Mouse (Mus musculus): ENCODE data around the gene Psmc1. TPM values are rescaled to one million over a fixed set of nuclear protein-coding genes. Genes with fewer than 3 reads are reported as not detected.

Gene Psmc1
- polyA plus RNA-seq, 1 experiment, result 2.7 TPM

DNA sequence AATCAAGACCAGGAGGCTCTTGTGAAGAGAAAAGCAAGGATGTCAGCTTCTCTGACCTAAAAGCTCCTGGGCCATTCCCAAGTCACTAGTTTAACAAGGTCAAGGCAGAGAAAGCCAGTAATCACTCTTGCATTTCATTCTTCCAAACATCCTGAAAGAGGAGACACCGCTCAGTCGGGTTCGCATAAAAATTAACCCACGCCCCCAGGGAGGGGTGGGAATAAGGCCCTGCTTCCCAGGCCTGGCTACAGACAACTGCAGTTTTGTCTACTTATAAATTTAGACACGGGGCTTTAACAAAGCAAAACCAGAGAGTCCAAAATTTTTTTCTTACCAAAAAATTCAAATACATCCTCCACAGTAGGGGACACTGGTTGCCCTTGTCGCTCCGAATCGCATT lies 19.0 kb downstream of the Psmc1 start:
- Histone ChIP-seq H3K9me3 (ENCODE audit: control insufficient read depth, low read length) (no peaks in the 10 kb centered on the region), H3K27me3 (ENCODE audit: control insufficient read depth) (no peaks in the 10 kb centered on the region), H3K36me3 (ENCODE audit: control insufficient read depth) (peaks cover 94% of the 10 kb centered on the region), H3K4me3 (replicated peaks) (no peak overlapping the region), H3K4me1 (ENCODE audit: control insufficient read depth) (peaks cover 6% of the 10 kb centered on the region)
- TF ChIP-seq GATA1 (IDR thresholded peaks at IDR 0.05; ENCODE audit: low read length), result no peak
- no peak for TF ChIP-seq TAL1 (IDR thresholded peaks at IDR 0.05; ENCODE audit: low read length)

GRCm38 (mm10) chr12:100131167-100131566 lies 21.2 kb downstream of the Psmc1 start:
- Histone ChIP-seq H3K27me3 (ENCODE audit: control insufficient read depth) (no peaks in the 10 kb centered on the region), H3K36me3 (ENCODE audit: control insufficient read depth) (peaks cover 89% of the 10 kb centered on the region), H3K4me3 (replicated peaks) (no peak overlapping the region), H3K4me1 (ENCODE audit: control insufficient read depth) (peaks cover 13% of the 10 kb centered on the region), H3K9me3 (ENCODE audit: control insufficient read depth, low read length) (no peaks in the 10 kb centered on the region)
- TF ChIP-seq TAL1 (IDR thresholded peaks at IDR 0.05; ENCODE audit: low read length), result no peak
- no peak for TF ChIP-seq GATA1 (IDR thresholded peaks at IDR 0.05; ENCODE audit: low read length)

GRCm38 (mm10) chr12:100131655-100132054 lies 21.7 kb downstream of the Psmc1 start:
- H3K9me3 ChIP-seq (ENCODE audit: control insufficient read depth, low read length), result no peaks in the 10 kb centered on the region
- TF ChIP-seq GATA1 (IDR thresholded peaks at IDR 0.05; ENCODE audit: low read length), result no peak
- no peak for TF ChIP-seq TAL1 (IDR thresholded peaks at IDR 0.05; ENCODE audit: low read length)
- H3K36me3 ChIP-seq (ENCODE audit: control insufficient read depth), result peaks cover 89% of the 10 kb centered on the region
- H3K4me1 ChIP-seq (ENCODE audit: control insufficient read depth), result peaks cover 13% of the 10 kb centered on the region
- no peaks in the 10 kb centered on the region for H3K27me3 ChIP-seq (ENCODE audit: control insufficient read depth)
- H3K4me3 ChIP-seq (replicated peaks), result no peak overlapping the region

DNA sequence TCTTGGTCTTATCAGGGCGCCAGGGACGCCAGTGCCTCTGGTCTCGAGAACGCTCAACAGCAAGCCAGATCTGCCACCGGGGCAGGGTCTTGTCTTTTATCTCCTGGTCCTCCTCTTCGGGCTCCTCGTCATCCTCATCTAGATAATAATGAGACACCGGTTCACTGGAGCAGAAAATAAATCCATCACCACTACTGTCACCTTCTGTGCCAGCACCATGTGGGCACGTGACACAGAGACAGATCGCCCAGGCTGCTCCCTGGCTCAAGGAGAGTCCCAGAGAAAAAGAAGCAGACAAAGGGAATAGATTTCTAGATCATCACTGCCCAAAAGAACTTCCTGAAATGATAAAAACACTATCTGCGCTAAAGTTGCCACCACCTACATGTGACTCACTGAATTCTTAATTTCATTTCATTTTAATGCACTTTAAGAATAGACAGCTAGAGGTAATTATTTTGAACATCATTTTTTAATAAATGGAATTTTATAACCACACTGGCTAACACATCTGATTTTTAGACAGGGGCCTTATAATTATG lies 24.5 kb downstream of the Psmc1 start:
- Histone ChIP-seq H3K4me1 (ENCODE audit: control insufficient read depth) (peaks cover 6% of the 10 kb centered on the region), H3K4me3 (replicated peaks) (no peak overlapping the region), H3K27me3 (ENCODE audit: control insufficient read depth) (no peaks in the 10 kb centered on the region), H3K9me3 (ENCODE audit: control insufficient read depth, low read length) (no peaks in the 10 kb centered on the region), H3K36me3 (ENCODE audit: control insufficient read depth) (peaks cover 91% of the 10 kb centered on the region)
- TF ChIP-seq TAL1 (IDR thresholded peaks at IDR 0.05; ENCODE audit: low read length), result no peak
- no peak for TF ChIP-seq GATA1 (IDR thresholded peaks at IDR 0.05; ENCODE audit: low read length)

DNA sequence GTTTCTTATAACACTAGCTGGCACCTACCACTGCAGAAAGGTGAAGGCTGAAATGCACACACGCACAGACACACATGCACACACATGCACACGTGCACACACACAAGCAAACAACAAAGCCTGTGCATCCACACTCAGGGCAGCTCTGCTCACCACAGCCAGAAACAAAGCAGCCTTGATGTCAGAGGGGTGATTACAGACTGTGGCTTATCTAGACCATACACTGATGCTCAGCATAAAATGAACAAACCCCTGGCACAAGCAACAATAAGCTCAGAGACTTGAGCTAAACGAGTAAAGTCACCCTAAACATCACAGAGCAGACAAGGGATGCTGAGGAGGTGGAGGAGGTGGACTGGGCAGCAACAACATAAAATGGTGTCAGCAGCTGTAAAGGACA lies 25.2 kb downstream of the Psmc1 start:
- Histone ChIP-seq H3K4me3 (replicated peaks) (no peak overlapping the region), H3K27me3 (ENCODE audit: control insufficient read depth) (no peaks in the 10 kb centered on the region), H3K9me3 (ENCODE audit: control insufficient read depth, low read length) (no peaks in the 10 kb centered on the region), H3K36me3 (ENCODE audit: control insufficient read depth) (peaks cover 91% of the 10 kb centered on the region), H3K4me1 (ENCODE audit: control insufficient read depth) (peaks cover 6% of the 10 kb centered on the region)
- no peak for TF ChIP-seq TAL1 (IDR thresholded peaks at IDR 0.05; ENCODE audit: low read length)
- no peak for TF ChIP-seq GATA1 (IDR thresholded peaks at IDR 0.05; ENCODE audit: low read length)

DNA sequence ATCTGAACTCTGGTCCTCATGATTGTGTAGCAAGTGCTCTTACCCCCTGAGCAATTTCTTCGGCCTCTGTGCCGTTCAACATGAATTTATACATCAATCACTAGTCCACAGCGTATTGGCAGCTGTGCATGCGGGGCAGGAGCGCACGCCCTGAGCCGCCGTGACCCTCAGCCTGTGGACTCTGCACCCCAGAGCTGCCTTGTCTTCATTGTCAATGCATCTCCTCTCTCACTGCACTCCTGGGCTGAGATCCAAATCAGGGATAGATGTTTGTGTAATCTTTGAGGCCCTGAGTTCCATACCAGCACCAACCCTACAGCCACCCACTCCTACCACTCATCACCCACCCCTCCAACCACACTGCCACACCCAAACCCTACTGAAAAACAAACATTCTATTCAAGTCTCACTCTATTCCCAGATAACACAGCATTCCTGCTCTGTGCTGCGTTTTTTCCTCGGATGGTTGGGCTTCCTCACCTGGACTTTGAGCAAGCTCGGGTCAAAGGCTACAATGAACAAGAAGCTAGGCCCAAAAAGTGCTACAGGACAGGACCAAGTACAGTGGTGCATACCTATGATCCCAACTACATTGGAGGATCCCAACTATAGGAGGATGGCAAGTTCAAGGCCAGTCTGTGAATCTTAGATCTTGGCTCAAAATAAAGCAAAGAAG lies 33.0 kb downstream of the Psmc1 start:
- no peak for TF ChIP-seq GATA1 (IDR thresholded peaks at IDR 0.05; ENCODE audit: low read length)
- no peak for TF ChIP-seq TAL1 (IDR thresholded peaks at IDR 0.05; ENCODE audit: low read length)
- Histone ChIP-seq H3K9me3 (ENCODE audit: control insufficient read depth, low read length) (no peaks in the 10 kb centered on the region), H3K36me3 (ENCODE audit: control insufficient read depth) (peaks cover 90% of the 10 kb centered on the region), H3K4me3 (replicated peaks) (no peak overlapping the region), H3K4me1 (ENCODE audit: control insufficient read depth) (no peaks in the 10 kb centered on the region), H3K27me3 (ENCODE audit: control insufficient read depth) (no peaks in the 10 kb centered on the region)

DNA sequence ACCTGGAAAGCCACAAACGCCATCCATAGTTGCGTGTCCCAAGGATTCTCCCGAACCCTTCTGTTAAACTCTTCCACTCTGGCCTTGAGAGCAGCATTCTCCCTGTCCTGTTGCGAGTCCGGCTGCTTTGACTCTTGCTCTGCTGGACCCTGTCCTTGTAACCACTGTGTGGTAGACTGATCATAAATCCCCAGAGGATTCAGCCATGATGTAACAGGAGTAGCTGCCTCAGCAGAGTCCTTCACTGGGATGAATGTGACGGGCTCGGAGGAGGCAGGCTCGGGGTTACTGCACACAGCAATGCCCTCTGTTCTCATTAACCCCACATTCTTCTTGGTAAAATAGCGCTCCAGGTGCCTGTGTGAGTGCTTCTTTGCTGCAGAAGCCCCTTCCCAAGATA lies 33.8 kb downstream of the Psmc1 start:
- Histone ChIP-seq H3K4me3 (replicated peaks) (no peak overlapping the region), H3K27me3 (ENCODE audit: control insufficient read depth) (no peaks in the 10 kb centered on the region), H3K4me1 (ENCODE audit: control insufficient read depth) (no peaks in the 10 kb centered on the region), H3K36me3 (ENCODE audit: control insufficient read depth) (peaks cover 89% of the 10 kb centered on the region), H3K9me3 (ENCODE audit: control insufficient read depth, low read length) (no peaks in the 10 kb centered on the region)
- TF ChIP-seq TAL1 (IDR thresholded peaks at IDR 0.05; ENCODE audit: low read length) (no peak), GATA1 (IDR thresholded peaks at IDR 0.05; ENCODE audit: low read length) (no peak)

DNA sequence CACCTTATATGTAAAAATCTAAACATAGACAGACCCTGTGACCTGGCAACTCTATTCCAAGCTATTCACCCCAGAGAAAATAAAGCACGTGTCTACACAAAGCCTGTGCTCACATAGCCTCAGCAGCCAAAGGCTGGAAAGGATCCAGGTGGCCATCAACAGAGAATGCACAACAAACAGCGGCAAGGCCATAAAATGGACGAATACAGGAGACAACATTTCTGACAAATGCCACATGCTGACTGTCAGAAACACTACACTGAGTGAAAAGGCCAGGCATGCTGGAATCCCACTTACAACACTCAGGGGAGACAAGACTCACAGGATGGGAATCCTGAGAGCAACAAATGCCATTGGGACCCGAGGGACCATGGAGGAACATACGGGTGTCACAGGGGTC lies 34.3 kb downstream of the Psmc1 start:
- peaks cover 90% of the 10 kb centered on the region for H3K36me3 ChIP-seq (ENCODE audit: control insufficient read depth)
- no peaks in the 10 kb centered on the region for H3K9me3 ChIP-seq (ENCODE audit: control insufficient read depth, low read length)
- H3K4me3 ChIP-seq (replicated peaks), result no peak overlapping the region
- TF ChIP-seq TAL1 (IDR thresholded peaks at IDR 0.05; ENCODE audit: low read length) (no peak), GATA1 (IDR thresholded peaks at IDR 0.05; ENCODE audit: low read length) (no peak)
- no peaks in the 10 kb centered on the region for H3K27me3 ChIP-seq (ENCODE audit: control insufficient read depth)
- H3K4me1 ChIP-seq (ENCODE audit: control insufficient read depth), result no peaks in the 10 kb centered on the region

GRCm38 (mm10) chr12:100152466-100152865 lies 42.5 kb downstream of the Psmc1 start:
- TF ChIP-seq TAL1 (IDR thresholded peaks at IDR 0.05; ENCODE audit: low read length) (no peak), GATA1 (IDR thresholded peaks at IDR 0.05; ENCODE audit: low read length) (no peak)
- Histone ChIP-seq H3K4me3 (replicated peaks) (no peak overlapping the region), H3K9me3 (ENCODE audit: control insufficient read depth, low read length) (no peaks in the 10 kb centered on the region), H3K4me1 (ENCODE audit: control insufficient read depth) (0 out of 2 replicates have a peak, but pooled peaks cover 2% of the 10 kb centered on the region), H3K36me3 (ENCODE audit: control insufficient read depth) (peaks cover 56% of the 10 kb centered on the region), H3K27me3 (ENCODE audit: control insufficient read depth) (no peaks in the 10 kb centered on the region)

Measured in erythroblast, embryonic 14.5 days (primary cell).